Mouse (Mus musculus) thymus, postnatal 14 days (tissue): Measurements from ENCODE around the gene Pin1.

Source experiments
- DNase-seq: peaks from one replicate; pipeline ENCODE4 v3.0.0; 2021

Gene Pin1

DNA sequence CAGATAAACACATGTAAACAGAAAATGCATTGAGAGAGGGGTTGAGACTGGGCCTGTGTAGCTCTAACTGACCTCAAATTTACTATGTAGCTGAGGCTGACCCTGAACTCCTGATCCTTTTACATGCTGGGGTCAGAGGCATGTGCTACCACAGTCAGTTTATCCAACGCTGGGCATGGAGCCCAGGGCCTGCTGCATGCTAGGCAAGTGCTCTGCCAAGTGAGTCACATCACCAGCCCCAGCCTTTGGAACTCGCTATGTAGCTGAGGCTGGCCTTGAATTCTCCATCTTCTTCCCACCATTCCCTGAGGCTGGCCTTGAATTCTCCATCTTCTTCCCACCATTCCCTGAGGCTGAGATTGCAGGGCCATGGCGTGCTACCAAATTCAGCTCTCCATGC, 58.6 kb downstream of the Pin1 start:
- no peak for DNase-seq

DNA sequence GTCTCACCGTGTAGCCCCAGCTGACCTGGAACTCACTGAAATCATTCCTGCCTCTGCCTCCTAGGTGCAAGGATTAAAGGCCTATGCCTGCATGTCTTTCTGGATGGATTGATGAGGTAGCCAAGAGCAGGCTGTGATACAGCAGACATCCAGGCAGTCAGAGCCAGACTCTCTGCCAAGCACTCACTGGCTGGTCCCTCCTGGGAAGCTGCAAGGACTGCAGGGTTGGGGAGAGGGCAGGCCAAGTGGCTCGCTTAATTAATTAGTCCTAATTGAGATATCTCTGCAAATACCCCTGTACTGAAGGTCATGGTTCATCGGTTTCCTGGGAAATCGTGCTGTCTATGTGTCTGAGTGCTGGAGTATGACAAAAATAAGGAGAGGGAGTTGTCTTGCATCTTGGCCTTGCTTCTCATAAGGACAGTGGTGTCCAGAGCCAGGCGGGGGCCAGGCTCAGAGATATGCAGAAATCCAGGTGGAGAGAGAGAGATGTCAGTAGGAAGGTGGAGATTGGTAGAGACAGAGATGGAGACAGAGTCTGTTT, 61.1 kb downstream of the Pin1 start:
- DNase-seq, result no peak

DNA sequence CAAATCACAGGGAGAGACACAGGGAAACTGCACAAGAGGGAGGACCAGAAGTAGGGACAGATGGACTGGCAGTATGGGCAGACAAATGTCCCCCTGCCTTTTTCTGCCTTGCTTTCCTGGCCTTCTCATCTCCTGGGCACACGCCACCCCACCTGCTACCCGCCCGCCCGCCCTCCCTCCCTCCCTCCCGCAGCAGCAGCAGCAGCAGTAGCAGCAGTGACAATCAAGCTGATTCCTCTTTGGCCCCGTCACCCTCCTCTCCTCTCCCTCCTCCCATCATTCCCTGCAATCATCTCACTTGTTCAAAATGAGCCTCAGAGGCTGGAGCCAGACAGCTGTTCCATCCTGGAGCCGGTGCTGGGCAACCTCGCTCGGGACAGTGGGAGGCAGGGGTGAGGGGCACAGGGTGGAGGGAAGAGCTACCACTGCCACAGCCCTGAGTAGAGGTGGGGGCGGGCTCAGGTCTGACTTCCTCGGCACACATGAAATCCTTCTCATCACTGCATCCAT, 61.6 kb downstream of the Pin1 start:
- no peak for DNase-seq

DNA sequence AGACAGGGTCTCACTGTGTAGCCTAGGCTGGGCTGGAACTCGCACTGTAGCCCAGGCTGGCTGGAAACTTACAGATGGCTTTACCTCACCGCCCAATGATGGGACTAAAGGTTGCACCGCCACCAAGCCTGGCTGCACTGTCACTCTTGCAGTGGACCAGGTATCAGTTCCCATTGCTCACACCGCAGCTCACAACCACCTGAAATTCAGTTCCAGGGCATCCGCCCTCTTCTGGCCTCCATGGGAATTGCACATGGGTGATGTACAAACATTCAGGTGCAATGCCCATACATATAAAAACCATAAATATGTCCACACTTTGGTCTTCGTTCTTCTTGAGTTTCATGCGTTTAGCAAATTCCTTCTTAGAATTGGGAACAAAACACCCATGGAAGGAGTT, 63.4 kb downstream of the Pin1 start:
- peak; percentile 22 for DNase-seq
